Mouse (Mus musculus): ENCODE results near the gene Cyp2d22.

Gene Cyp2d22

DNA sequence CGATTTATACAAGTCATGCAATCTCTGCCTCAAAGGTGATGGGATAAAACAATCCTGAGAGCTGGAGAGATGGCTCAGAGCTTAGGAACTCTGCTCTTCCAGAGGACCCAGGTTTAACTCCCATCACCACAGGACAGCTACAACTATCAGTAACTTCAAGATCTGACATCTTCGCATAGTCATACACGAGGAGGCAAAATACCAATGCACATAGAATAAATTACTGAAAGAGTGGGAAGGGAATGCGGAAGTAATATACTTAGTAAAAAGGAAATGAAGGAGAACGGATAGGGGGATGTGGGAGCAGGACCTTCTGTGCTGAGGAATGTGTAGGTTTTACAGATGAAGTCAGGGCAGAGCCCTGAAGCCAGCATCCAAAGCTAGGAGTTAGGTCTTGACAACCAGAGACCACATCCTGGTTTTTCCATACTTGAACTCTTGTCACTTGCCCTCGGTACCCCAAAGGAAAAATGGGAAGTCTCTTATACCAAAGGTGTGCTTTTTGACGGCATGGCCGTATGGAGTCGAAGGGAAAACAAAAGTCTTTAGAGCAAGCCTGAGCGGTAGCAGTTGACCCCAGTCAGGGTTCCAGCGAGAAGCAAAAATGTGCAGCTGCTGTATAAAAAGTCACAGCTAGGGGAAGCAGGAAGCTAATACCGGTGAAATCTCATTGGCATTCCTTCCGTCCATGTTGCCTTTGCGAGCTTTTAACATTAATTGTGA lies 33.3 kb downstream of the Cyp2d22 start:
- no peak for DNase-seq (ENCODE audit: low spot score in 2 of 2)

- DNase-seq (ENCODE audit: low spot score in 2 of 2), result peak; percentile 97
These were observed 34.1 kb downstream of the Cyp2d22 start for GRCm38 (mm10) chr15:82345820-82346470.

DNA sequence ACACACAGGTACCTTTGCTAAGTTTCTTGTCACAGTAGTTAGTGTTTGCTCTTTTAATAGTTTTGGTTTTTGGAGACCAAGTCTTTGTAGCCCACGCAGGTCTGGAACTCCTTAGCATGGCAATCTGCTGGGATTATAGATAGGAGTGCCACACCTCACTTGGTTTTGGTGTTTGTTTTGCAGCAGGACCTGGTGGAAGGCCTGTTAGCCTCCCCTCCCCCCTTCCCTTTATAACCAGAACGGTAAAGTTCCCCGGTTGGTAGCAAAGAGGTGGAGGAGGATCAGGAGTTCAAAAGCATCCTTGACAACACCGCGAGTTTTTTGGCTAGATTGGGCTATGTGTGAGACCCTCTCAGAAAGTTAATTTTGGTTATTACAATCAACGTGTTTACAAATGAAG lies 35.1 kb downstream of the Cyp2d22 start:
- DNase-seq (ENCODE audit: low spot score in 2 of 2), result no peak

DNA sequence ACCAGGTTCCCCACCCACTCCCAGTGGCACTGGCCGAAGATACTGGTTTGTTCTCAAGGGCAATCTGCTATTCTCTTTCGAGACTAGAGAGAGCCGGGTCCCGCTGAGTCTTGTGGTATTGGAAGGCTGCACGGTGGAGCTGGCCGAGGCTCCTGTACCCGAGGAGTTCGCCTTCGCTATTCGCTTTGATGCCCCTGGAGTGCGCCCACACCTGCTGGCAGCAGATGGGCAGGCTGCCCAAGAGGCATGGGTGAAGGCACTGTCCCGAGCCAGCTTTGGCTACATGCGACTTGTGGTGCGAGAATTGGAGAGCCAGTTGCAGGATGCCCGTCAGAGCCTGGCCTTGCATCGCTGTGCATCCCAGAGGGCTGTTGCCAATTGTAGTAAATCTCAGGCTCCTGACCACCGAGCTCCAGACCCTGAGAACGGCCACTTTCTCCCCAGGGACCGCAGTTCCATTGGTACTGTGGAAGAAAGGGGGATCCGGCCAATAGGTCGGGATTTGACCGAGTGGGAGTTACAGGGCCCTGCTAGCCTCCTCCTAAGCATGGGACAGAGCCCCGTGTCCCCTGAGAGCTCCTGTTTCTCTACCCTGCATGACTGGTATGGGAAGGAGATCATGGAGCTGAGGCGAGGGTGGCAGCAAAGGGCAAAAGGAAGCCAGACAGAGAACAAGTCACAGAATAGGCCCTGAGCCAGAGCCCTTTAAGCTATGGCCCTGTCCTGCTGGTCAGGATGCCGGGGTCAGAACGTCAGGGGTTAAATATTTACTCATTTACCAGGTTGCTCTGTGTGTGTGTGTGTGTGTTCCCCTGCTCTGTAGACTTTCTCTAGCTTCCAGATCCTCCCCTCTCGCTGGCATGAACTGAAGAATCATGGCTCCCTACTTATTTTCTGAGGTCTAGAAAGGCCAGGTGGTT lies 36.4 kb downstream of the Cyp2d22 start:
- no peak for DNase-seq (ENCODE audit: low spot score in 2 of 2)

DNA sequence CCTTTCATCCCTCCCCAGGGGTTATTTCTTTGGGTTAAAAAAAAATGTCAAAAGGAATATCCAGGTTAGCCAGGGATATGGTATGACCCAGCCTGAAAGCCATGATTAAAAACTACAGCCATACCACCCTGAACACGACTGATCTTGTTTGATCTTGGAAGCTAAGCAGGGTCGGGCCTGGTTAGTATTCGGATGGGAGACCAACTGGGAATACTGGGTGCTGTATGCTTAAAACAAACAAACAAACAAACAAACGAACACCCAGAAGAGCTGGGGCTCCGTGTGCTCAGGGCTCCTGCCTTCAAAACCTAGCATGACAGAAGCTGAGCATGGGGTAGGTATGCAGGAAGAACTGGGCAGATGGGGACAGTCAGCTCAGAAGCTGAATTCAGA lies 37.5 kb downstream of the Cyp2d22 start:
- DNase-seq (ENCODE audit: low spot score in 2 of 2), result no peak

GRCm38 (mm10) chr15:82341675-82342542 lies 38.2 kb downstream of the Cyp2d22 start:
- DNase-seq (ENCODE audit: low spot score in 2 of 2), result no peak

DNA sequence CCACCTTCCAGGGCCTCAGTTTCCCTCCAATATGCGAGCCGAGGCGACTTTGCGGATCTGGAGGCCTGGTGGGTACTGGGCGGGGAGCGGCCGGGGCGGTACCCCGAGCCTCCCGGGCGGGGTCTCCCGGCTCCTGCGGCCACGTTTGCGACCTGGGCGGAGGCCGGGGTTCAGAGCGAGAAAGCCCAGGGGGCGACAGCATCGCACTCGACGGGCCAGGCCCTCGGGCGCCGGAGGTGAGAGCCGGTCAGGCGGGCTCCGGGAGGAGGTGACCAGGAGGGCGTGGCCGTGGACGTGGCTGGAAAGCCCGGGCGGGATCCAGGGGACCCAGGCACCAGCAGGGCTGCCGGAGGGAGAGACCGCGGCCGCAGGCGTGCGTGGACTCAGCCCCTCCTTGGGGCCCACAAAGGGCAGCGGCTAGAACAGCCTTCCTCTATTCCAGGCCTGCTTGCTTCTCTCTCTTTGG lies 39.0 kb downstream of the Cyp2d22 start:
- DNase-seq (ENCODE audit: low spot score in 2 of 2), result no peak

GRCm38 (mm10) chr15:82340414-82341035 lies 39.5 kb downstream of the Cyp2d22 start:
- no peak for DNase-seq (ENCODE audit: low spot score in 2 of 2)

DNA sequence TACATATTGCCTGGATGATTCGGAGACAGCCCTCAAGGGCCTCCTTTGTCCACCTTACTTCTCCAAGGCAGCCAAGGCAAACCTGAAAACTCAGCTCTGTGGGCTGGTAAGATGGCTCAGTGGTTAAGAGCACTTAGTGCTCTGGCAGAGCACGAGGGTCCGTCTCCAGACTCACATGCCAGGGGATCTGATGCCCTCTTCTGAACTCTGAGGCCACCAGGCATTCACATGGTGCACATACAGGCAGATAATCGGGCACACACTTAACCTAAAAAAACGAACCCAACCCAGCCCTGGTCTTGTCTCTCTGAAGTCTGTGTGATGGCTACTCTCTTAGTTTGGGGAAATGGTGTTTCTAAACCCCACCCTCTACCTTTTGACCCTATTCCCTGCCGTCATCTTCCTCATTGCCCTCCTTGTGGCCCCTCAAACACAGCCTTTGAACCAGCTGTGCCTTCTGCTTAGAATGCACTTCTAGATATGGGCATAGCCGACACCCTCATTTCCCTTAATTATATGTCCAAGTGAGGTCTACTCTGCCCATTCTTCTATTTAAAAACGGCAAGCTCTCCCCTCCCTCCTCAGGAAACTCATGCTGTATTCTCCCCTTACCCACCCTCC lies 40.3 kb downstream of the Cyp2d22 start:
- no peak for DNase-seq (ENCODE audit: low spot score in 2 of 2)

DNA sequence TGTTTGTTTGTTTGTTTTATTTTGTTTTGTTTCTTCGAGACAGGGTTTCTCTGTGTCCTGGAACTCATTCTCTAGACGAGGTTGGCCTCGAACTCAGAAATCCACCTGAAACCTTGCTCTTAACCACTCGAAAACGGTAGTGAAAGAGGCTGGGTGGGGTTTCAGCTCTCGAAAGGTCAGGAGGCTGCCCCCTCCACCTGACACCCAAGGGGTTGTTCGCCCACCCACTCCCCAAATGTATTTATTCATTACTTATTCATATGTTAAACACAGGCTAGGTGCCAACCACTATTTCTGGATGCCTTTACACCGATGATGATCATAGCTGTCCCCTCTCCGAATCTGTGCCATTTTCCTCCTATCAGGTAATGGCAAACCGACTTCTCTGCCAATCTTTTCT lies 40.9 kb downstream of the Cyp2d22 start:
- no peak for DNase-seq (ENCODE audit: low spot score in 2 of 2)

GRCm38 (mm10) chr15:82338593-82339112 lies 41.4 kb downstream of the Cyp2d22 start, which contains the start of the genes Naga, Pheta2 and Smdt1:
Gene Naga, minus strand, starts transcription at chr15:82338925.
Gene Pheta2, plus strand, starts transcription at chr15:82338942.
Gene Smdt1, plus strand, starts transcription at chr15:82338959.
- DNase-seq (ENCODE audit: low spot score in 2 of 2), result peak; percentile 91

GRCm38 (mm10) chr15:82337875-82338274 lies 42.2 kb downstream of the Cyp2d22 start:
- DNase-seq (ENCODE audit: low spot score in 2 of 2), result no peak

- no peak for DNase-seq (ENCODE audit: low spot score in 2 of 2)
These were observed 43.4 kb downstream of the Cyp2d22 start for GRCm38 (mm10) chr15:82336629-82337028.

DNA sequence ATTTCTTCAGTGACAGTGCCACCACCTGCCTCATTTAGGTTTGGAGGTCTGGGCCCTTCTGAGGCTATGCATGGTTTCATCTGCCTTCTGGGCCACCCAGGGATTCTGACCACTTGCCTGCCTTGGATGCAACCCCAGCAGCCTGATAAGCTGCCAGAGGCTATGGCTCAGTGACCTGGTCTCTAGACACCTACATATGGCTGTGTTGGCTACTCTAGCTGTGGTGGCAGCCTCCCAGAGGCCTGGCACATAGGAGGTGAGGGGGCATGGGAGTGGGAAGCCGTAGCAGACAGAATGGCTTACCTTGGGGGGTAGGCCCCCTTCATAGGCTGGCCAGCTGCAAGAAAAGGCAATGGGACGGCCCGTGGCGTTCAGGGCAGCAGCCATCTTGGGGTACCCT lies 44.9 kb downstream of the Cyp2d22 start:
- DNase-seq (ENCODE audit: low spot score in 2 of 2), result no peak

GRCm38 (mm10) chr15:82325382-82325781 lies 54.7 kb downstream of the Cyp2d22 start:
- DNase-seq (ENCODE audit: low spot score in 2 of 2), result no peak

GRCm38 (mm10) chr15:82322195-82322594 lies 57.9 kb downstream of the Cyp2d22 start:
- DNase-seq (ENCODE audit: low spot score in 2 of 2), result no peak
